Mouse (Mus musculus) limb, embryonic 15.5 days (tissue): ENCODE data around the gene Ccnl1. TPM values are rescaled to one million over a fixed set of nuclear protein-coding genes. Genes with fewer than 3 reads are reported as not detected.

Experiments used
- ATAC-seq: fragments of 200-750 bp; cut with Nextera tagmentation; 2 replicates; pipeline ENCODE4 v1.8.0; 2017; ENCODE audit warnings: low read depth, moderate TSS enrichment; ENCODE audit not compliant: insufficient number of reproducible peaks, low FRiP score, low TSS enrichment
- H3K27ac ChIP-seq: fragments of 300-500 bp; sonication (generic); 2 replicates; pipeline ENCODE4 v1.5.1; 2015; ENCODE audit warnings: moderate library complexity, mild to moderate bottlenecking, inconsistent platforms
- H3K27me3 ChIP-seq: fragments of 300-500 bp; sonication (generic); 2 replicates; pipeline ENCODE4 v1.6.1; 2015; ENCODE audit warnings: inconsistent platforms
- H3K36me3 ChIP-seq: fragments of 300-500 bp; sonication (generic); 2 replicates; pipeline ENCODE4 v1.6.1; 2015; ENCODE audit warnings: inconsistent platforms
- H3K4me1 ChIP-seq: fragments of 300-500 bp; sonication (generic); 2 replicates; pipeline ENCODE4 v1.6.1; 2015; ENCODE audit warnings: inconsistent platforms
- H3K4me2 ChIP-seq: fragments of 300-500 bp; sonication (generic); 2 replicates; pipeline ENCODE4 v1.6.1; 2015; ENCODE audit warnings: mild to moderate bottlenecking, inconsistent platforms
- H3K4me3 ChIP-seq: fragments of 300-500 bp; sonication (generic); 2 replicates; pipeline ENCODE4 v1.5.1; 2015; ENCODE audit warnings: mild to moderate bottlenecking, inconsistent platforms
- H3K9ac ChIP-seq: fragments of 300-500 bp; sonication (generic); 2 replicates; pipeline ENCODE4 v1.6.1; 2015; ENCODE audit warnings: inconsistent platforms
- H3K9me3 ChIP-seq: fragments of 300-500 bp; sonication (generic); 2 replicates; pipeline ENCODE4 v1.6.1; 2016; ENCODE audit warnings: inconsistent platforms
- WGBS: fragments of 180-500 bp; shearing (Covaris S2); methylation state at CpG from one replicate; pipeline ENCODE4 v1.1.7; 2015; 5-methylcytosine and 5-hydroxymethylcytosine counted together
- polyA plus RNA-seq: library from polyadenylated mRNA; unstranded; fragments of >200 nt; fragmentation: Nextera tagmentation; extraction: Ambion mirVana; gene quantifications from 2 replicates; pipeline ENCODE4 v1.2.1, GENCODE M21; 2015

Ccnl1 gene
- polyA plus RNA-seq, 1 experiment from 2014 or later: 110 TPM

GRCm38 (mm10) chr3:65954499-65955391, 3.3 kb downstream of the Ccnl1 start:
- WGBS: 69% methylated on average over 8 of the region's 8 CpGs
- ATAC-seq: no peak
- H3K36me3 ChIP-seq: peaks cover 27% of the 10 kb centered on the region
- peaks cover 28% of the 10 kb centered on the region for H3K4me1 ChIP-seq
- no peak overlapping the region for H3K4me2 ChIP-seq
- no peak overlapping the region for H3K4me3 ChIP-seq
- H3K27ac ChIP-seq: no peak overlapping the region
- no peak overlapping the region for H3K9ac ChIP-seq
- H3K9me3 ChIP-seq: no peaks in the 10 kb centered on the region
- H3K27me3 ChIP-seq: no peaks in the 10 kb centered on the region

GRCm38 (mm10) chr3:65950831-65951365, 7.2 kb downstream of the Ccnl1 start:
- H3K36me3 ChIP-seq: peaks cover 48% of the 10 kb centered on the region
- 91% methylated on average over 4 of the region's 4 CpGs for WGBS
- ATAC-seq: no peak

GRCm38 (mm10) chr3:65950304-65950703, 7.7 kb downstream of the Ccnl1 start:
- Histone ChIP-seq H3K27me3 (no peaks in the 10 kb centered on the region), H3K4me3 (no peak overlapping the region), H3K27ac (no peak overlapping the region), H3K9ac (no peak overlapping the region), H3K36me3 (peaks cover 52% of the 10 kb centered on the region), H3K4me2 (no peak overlapping the region), H3K4me1 (peaks cover 14% of the 10 kb centered on the region; the same call in 1 of the 2 replicates), H3K9me3 (no peaks in the 10 kb centered on the region)
- no peak for ATAC-seq
- WGBS: 89% methylated on average over 2 of the region's 2 CpGs

More at GRCm38 (mm10) chr3:65950831-65951365, 7.2 kb downstream of the Ccnl1 start:
- no peak overlapping the region for H3K27ac ChIP-seq
- no peak overlapping the region for H3K9ac ChIP-seq
- peaks cover 16% of the 10 kb centered on the region for H3K4me1 ChIP-seq
- no peaks in the 10 kb centered on the region for H3K27me3 ChIP-seq
- no peak overlapping the region for H3K4me2 ChIP-seq
- H3K9me3 ChIP-seq: no peaks in the 10 kb centered on the region
- no peak overlapping the region for H3K4me3 ChIP-seq

- ATAC-seq: no peak
- 93% methylated on average over 2 of the region's 2 CpGs for WGBS
These were observed 12.6 kb downstream of the Ccnl1 start for GRCm38 (mm10) chr3:65945277-65945932.

GRCm38 (mm10) chr3:65944713-65945112, 13.3 kb downstream of the Ccnl1 start:
- Histone ChIP-seq H3K36me3 (peaks cover 49% of the 10 kb centered on the region), H3K4me3 (no peak overlapping the region), H3K27me3 (no peaks in the 10 kb centered on the region), H3K4me2 (no peak overlapping the region), H3K27ac (no peak overlapping the region), H3K4me1 (no peaks in the 10 kb centered on the region), H3K9me3 (no peaks in the 10 kb centered on the region), H3K9ac (no peak overlapping the region)
- 89% methylated on average over 3 of the region's 3 CpGs for whole genome bisulfite sequencing
- no peak for ATAC-seq

More at GRCm38 (mm10) chr3:65945277-65945932, 12.6 kb downstream of the Ccnl1 start:
- Histone ChIP-seq H3K27ac (no peak overlapping the region), H3K9me3 (no peaks in the 10 kb centered on the region), H3K4me2 (no peak overlapping the region), H3K36me3 (peaks cover 53% of the 10 kb centered on the region), H3K4me3 (no peak overlapping the region), H3K4me1 (no peaks in the 10 kb centered on the region), H3K27me3 (no peaks in the 10 kb centered on the region), H3K9ac (no peak overlapping the region)

GRCm38 (mm10) chr3:65943453-65943852, 14.6 kb downstream of the Ccnl1 start:
- WGBS: 80% methylated on average over 4 of the region's 4 CpGs
- no peak overlapping the region for H3K4me2 ChIP-seq
- no peak overlapping the region for H3K9ac ChIP-seq
- no peak overlapping the region for H3K27ac ChIP-seq
- H3K9me3 ChIP-seq: no peaks in the 10 kb centered on the region
- ATAC-seq: no peak
- no peaks in the 10 kb centered on the region for H3K27me3 ChIP-seq
- no peaks in the 10 kb centered on the region for H3K4me1 ChIP-seq
- no peak overlapping the region for H3K4me3 ChIP-seq
- H3K36me3 ChIP-seq: peaks cover 41% of the 10 kb centered on the region

GRCm38 (mm10) chr3:65941052-65941451, 17.0 kb downstream of the Ccnl1 start:
- Histone ChIP-seq H3K27me3 (no peaks in the 10 kb centered on the region), H3K4me2 (no peak overlapping the region), H3K36me3 (peaks cover 19% of the 10 kb centered on the region), H3K27ac (no peak overlapping the region), H3K4me1 (no peaks in the 10 kb centered on the region), H3K9me3 (no peaks in the 10 kb centered on the region), H3K4me3 (no peak overlapping the region), H3K9ac (no peak overlapping the region)
- WGBS: 71% methylated on average over 1 of the region's 1 CpGs
- no peak for ATAC-seq

GRCm38 (mm10) chr3:65938211-65938610, 19.8 kb downstream of the Ccnl1 start:
- no peak overlapping the region for H3K27ac ChIP-seq
- ATAC-seq: no peak
- no peaks in the 10 kb centered on the region for H3K9me3 ChIP-seq
- no peak overlapping the region for H3K9ac ChIP-seq
- H3K4me1 ChIP-seq: no peaks in the 10 kb centered on the region
- no peak overlapping the region for H3K4me2 ChIP-seq
- 21% methylated on average over 3 of the region's 3 CpGs for WGBS
- H3K4me3 ChIP-seq: no peak overlapping the region
- no peaks in the 10 kb centered on the region for H3K36me3 ChIP-seq
- H3K27me3 ChIP-seq: no peaks in the 10 kb centered on the region

- no peak for ATAC-seq
- no peaks in the 10 kb centered on the region for H3K4me1 ChIP-seq
- 65% methylated on average over 12 of the region's 12 CpGs for WGBS
- H3K4me2 ChIP-seq: no peak overlapping the region
- H3K27me3 ChIP-seq: no peaks in the 10 kb centered on the region
- no peak overlapping the region for H3K27ac ChIP-seq
- H3K9ac ChIP-seq: no peak overlapping the region
- no peaks in the 10 kb centered on the region for H3K36me3 ChIP-seq
- H3K4me3 ChIP-seq: no peak overlapping the region
- no peaks in the 10 kb centered on the region for H3K9me3 ChIP-seq
These were observed 21.7 kb downstream of the Ccnl1 start for GRCm38 (mm10) chr3:65936384-65936783.

- Histone ChIP-seq H3K9ac (no peak overlapping the region), H3K9me3 (no peaks in the 10 kb centered on the region), H3K4me3 (no peak overlapping the region), H3K36me3 (no peaks in the 10 kb centered on the region), H3K4me2 (no peak overlapping the region), H3K4me1 (peaks cover 5% of the 10 kb centered on the region), H3K27ac (no peak overlapping the region), H3K27me3 (no peaks in the 10 kb centered on the region)
- 85% methylated on average over 4 of the region's 4 CpGs for WGBS
- ATAC-seq: no peak
These were observed 22.9 kb downstream of the Ccnl1 start for GRCm38 (mm10) chr3:65935153-65935552.

GRCm38 (mm10) chr3:65933726-65934125, 24.3 kb downstream of the Ccnl1 start:
- H3K4me3 ChIP-seq: no peak overlapping the region
- H3K36me3 ChIP-seq: no peaks in the 10 kb centered on the region
- H3K9ac ChIP-seq: no peak overlapping the region
- no peak overlapping the region for H3K27ac ChIP-seq
- no peaks in the 10 kb centered on the region for H3K9me3 ChIP-seq
- no peak for ATAC-seq
- WGBS: 79% methylated on average over 4 of the region's 4 CpGs
- H3K4me1 ChIP-seq: peaks cover 20% of the 10 kb centered on the region
- no peaks in the 10 kb centered on the region for H3K27me3 ChIP-seq
- H3K4me2 ChIP-seq: no peak overlapping the region

GRCm38 (mm10) chr3:65931542-65931941, 26.5 kb downstream of the Ccnl1 start:
- H3K9ac ChIP-seq: no peak overlapping the region
- no peaks in the 10 kb centered on the region for H3K27me3 ChIP-seq
- no peak for ATAC-seq
- 84% methylated on average over 7 of the region's 7 CpGs for WGBS
- no peaks in the 10 kb centered on the region for H3K9me3 ChIP-seq
- peaks cover 34% of the 10 kb centered on the region for H3K4me1 ChIP-seq
- H3K4me3 ChIP-seq: no peak overlapping the region
- no peak overlapping the region for H3K27ac ChIP-seq
- no peaks in the 10 kb centered on the region for H3K36me3 ChIP-seq
- H3K4me2 ChIP-seq: no peak overlapping the region
